Mouse (Mus musculus) regulatory T cell (primary cell): ENCODE data around the gene Mtfp1.
"Not testable (repeated sequence)": the region's sequence is repeated elsewhere in the genome, so short reads cannot be mapped to it uniquely, and the experiment has no call there.

Experiments used
- in situ Hi-C: fragments of 300-600 bp; cut with MboI, MseI; formaldehyde crosslinking; loops from one replicate; pipeline ENCODE4 v1.15.1; 2025; ENCODE audit warnings: high pct_unique_total_duplicates

Mtfp1 gene

GRCm38 (mm10) chr11:4095171-4096053 is at the start of gene Mtfp1:
Mtfp1 (minus strand) TSS chr11:4095445.
- in situ Hi-C loops, result loop anchor here (5.0 kb wide), 1 partner anchor 42 kb away; the partner anchor contains the start of gene Rnf215

- in situ Hi-C loops, result no loop called here
Observed at GRCm38 (mm10) chr11:4143281-4144062, 48.2 kb upstream of the Mtfp1 start.

- in situ Hi-C loops, result no loop called here
Observed at GRCm38 (mm10) chr11:4142352-4142751, 47.1 kb upstream of the Mtfp1 start.

- in situ Hi-C loops, result no loop called here
Observed at GRCm38 (mm10) chr11:4141505-4141904, 46.3 kb upstream of the Mtfp1 start.

- in situ Hi-C loops, result loop anchor here (5.0 to 10.0 kb wide), 3 partner anchors 42 to 436 kb away; partner anchors contain the start of gene Mtfp1
Observed at GRCm38 (mm10) chr11:4138964-4139363, 43.7 kb upstream of the Mtfp1 start.

- in situ Hi-C loops, result loop anchor here (5.0 to 10.0 kb wide), 3 partner anchors 38 to 440 kb away; partner anchors contain the start of gene Mtfp1
Observed at GRCm38 (mm10) chr11:4134986-4135935, 40.0 kb upstream of the Mtfp1 start, which contains the start of gene Rnf215. Rnf215 (plus strand) TSS chr11:4135202.

- in situ Hi-C loops, result loop anchor here (10.0 kb wide), 1 partner anchor 440 kb away; no protein-coding TSS in a partner anchor
Observed at GRCm38 (mm10) chr11:4134400-4134799, 39.2 kb upstream of the Mtfp1 start.

GRCm38 (mm10) chr11:4133450-4133849 is 38.2 kb upstream of the Mtfp1 start:
- in situ Hi-C loops, result loop anchor here (10.0 kb wide), 1 partner anchor 441 kb away; no protein-coding TSS in a partner anchor

GRCm38 (mm10) chr11:4128461-4128860 is 33.2 kb upstream of the Mtfp1 start:
- in situ Hi-C loops, result not testable (repeated sequence)

GRCm38 (mm10) chr11:4127059-4127458 is 31.8 kb upstream of the Mtfp1 start:
- in situ Hi-C loops, result no loop called here

- in situ Hi-C loops, result no loop called here
Observed at GRCm38 (mm10) chr11:4123922-4124321, 28.7 kb upstream of the Mtfp1 start.

GRCm38 (mm10) chr11:4122742-4123579 is 27.7 kb upstream of the Mtfp1 start, which contains the start of gene Sec14l2:
Sec14l2 (minus strand) TSS chr11:4123415.
- in situ Hi-C loops, result no loop called here

GRCm38 (mm10) chr11:4122226-4122625 is 27.0 kb upstream of the Mtfp1 start:
- in situ Hi-C loops, result no loop called here

- in situ Hi-C loops, result no loop called here
Observed at GRCm38 (mm10) chr11:4121691-4122090, 26.4 kb upstream of the Mtfp1 start.

- in situ Hi-C loops, result no loop called here
Observed at GRCm38 (mm10) chr11:4119635-4120034, 24.4 kb upstream of the Mtfp1 start.

- in situ Hi-C loops, result no loop called here
Observed at GRCm38 (mm10) chr11:4118081-4118921, 23.1 kb upstream of the Mtfp1 start.

GRCm38 (mm10) chr11:4117372-4118071 is 22.3 kb upstream of the Mtfp1 start:
- in situ Hi-C loops, result no loop called here

GRCm38 (mm10) chr11:4116458-4117141 is 21.4 kb upstream of the Mtfp1 start:
- in situ Hi-C loops, result no loop called here
